Mouse (Mus musculus): ENCODE measurements around the gene Khdrbs1.
"Not testable (repeated sequence)": the region's sequence is repeated elsewhere in the genome, so short reads cannot be mapped to it uniquely, and the experiment has no call there.

Khdrbs1 gene

DNA sequence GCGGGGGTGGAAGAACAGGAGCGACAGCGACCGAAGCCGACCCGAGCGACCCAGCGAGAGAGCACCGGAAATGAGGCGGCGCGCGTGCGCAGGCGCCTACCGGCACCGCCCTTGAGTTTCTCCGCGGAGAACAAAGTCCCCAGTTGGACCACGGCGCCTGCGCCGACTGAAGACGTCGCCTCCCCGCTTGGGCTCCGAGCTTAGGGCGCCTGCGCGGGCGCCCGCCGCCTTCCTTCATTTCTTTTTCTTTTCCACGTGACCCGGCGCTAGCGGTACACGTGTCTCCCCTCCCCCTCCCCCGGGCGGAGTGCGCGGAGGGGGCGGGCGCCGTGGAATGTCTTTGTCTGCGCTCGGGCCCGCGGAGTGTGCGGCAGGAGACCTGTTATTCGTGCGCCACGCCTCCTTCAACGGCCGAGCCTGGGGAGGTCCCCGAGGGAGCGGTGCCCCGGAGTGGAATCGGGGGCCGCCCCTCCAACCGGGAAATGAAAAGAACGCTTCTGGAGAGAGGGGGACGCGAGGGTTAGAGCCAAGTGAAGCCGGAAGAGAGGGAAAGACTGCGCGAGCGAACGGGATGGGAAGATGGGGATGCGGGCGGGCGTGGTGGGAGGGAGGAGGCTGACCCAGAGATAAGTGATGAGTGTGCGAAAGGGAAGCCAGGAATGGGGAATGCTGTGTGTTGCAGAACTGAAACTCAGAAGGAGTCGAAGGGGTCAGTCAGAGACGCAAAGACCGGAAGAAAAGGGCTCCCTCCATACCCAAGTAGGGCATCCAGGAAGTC is at the start of gene Khdrbs1:
Gene Khdrbs1 (minus strand): TSS at position 72 of the 778 bp plus-strand sequence.
- DNase-seq: peak; percentile 99

DNA sequence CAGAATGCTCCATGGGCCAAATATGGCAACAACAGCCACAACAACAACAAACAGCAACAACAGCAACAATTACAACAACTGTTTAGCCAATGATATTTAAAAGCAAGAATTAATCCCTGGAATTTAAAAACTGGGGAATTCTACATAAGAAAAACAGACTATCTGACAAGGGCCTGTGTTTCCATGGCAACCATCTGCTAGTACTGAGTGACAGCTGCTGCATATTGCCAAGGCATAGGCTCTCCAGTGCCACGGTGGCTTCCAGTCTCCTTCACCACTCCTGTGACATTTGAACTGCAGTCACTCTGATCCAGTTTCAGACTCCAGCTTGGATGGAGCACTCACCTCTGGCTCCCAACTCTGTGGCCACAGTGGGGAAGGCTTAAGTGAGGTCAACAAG is 49.3 kb upstream of the Khdrbs1 start:
- DNase-seq: no peak

DNA sequence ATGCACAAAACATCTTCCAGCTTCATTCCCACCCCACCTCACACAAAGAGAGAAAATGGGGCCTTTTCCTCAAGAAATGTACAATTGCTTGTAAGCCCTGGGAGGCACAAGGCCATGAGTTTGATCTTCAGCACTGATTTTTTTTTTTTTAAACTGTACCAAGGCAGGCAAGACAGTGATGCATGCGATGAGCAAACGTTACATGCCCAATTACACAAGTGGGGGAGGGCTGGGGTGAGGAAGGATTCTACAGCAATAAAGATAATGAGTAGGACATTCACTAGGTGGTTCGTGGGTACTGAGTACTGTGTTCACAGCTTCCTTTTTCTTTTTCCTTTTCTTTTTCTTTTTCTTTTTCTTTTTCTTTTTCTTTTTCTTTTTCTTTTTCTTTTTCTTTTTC is 48.4 kb upstream of the Khdrbs1 start:
- no peak for DNase-seq

DNA sequence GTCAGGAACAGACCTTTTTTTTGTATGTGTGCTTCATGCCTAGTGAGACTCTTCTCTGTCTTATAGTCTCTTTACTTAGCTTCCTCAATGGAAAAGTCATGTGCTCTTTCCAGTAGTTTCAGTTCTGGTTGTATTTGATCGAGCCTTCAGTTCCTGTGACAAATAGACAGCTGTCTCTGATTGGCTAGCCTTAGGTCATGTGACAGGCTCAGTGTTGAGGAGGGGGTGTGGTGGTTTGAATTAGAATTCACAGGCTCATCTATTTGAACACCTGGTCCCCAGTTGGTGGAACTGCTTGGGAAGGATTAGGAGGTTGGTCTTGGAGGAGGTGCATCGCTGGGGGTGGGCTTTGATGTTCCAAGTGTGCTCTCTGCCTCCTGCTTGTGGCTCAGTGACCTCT is 47.5 kb upstream of the Khdrbs1 start:
- no peak for DNase-seq

DNA sequence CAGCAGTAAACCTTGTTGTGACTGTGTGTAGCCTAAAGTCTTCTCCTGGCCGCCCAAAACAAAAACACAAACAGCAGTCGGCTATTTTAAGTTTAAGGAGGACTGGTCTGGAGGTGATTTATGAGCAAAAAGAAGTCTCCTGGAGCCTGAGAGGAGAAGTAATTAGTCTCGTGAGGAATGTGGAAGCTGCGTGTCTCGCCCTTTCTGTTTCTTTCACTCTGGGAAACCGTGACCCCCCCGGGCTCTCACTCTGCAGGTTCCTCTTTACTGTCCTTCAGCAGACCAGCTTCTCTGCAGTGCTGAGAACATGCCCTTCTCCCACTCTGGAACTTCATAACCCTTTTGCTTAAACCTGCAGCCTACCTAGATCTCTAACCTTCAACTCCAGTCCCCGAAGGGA is 46.6 kb upstream of the Khdrbs1 start:
- DNase-seq: no peak

DNA sequence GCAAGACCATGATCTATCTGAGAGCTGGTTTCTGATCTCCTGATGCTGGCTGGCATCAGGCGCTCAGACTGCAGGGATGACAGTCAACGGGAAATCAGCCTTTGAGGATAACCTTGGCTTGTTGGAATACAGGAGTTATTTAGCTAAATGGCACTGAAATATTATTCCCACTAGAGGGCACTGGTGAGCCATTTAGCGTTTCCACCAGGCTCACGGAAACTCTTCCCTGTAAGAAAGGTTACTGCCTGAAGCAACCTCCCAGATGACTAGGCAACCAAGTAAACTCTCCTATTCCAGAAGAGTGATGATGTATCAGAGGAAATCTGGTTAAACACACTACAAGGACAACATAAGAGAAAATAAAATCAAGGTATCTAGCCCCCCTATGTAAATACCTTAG is 43.1 kb upstream of the Khdrbs1 start:
- peak; percentile 87 for DNase-seq

DNA sequence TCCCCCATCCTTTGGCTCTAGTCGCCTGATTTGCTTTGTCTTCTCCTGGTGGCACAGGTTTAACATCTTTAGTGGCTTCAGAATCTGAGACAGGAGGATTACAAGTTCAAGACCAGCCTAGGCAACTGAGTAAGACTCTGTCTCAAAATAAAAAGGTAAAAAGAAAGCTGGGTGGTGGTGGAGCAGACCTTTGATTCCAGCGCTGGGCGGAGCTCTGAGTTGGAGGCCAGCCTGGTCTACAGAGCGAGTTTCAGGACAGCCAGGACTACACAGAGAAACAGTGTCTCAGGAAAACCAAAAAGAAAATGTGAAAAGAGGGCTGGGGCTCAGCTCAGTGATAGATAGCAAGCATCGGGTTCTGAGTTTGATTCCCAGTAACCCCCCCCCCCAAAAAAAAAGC is 41.4 kb upstream of the Khdrbs1 start:
- DNase-seq: no peak

DNA sequence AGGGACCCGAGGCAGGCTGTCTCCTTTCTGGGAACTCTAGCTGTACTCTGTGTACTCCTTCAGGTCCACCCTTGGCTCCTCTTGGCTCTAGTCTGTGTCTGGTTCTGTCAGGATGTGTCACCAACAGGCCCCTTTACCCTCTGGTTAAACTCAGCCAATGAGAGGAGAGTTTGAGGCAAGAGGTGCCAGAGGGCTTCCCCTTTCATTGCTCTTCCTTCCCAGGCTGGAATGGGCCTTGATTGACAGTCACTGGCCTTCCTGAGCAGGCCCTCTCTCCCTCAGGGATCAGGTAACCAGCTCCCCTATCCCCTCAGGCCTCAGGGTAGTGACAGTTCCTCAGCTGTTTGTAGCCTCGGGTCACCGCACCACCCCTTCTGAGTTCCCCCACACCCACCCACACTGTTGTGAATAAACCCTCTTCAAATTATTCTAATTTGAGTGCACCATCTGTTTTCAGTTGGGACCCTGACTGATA is 40.8 kb upstream of the Khdrbs1 start:
- DNase-seq: no peak

DNA sequence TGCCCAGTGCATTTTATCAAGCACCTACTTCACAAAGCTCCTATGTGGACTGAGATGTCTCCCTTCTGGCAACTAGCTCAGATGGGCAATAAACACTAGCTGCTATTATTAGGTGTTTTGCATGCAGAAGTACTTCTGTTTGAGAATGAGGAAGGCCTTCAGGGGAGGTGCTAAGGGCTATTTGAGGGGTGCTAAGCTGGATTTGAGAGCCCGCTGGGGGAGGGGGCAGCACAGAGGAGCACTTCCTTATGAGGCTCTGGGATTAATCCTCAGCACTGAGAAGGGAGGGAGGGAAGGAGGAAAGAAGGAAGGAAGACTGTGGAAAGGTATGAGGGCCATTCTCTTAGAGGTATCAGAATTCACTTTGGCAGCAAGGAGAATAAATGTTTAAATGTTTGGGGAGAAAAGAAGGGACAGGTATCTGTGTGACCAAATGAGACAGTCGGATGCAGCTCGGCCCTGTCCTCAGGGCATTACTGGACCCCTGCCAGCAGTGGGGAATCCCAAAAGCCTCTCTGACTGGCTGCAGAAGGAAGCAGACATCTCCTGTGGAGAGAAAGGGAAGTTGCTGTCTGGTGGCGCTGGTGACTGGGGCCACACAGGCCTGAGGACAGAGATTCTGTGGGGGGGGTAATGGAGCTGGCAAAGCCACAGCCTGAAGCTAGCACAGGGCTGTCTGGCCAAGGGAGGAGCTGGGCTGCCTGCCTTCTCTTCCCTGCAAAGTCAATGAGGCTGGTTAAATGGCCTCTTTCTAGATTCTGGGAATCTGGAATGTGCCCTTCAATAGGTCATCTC is 40.0 kb upstream of the Khdrbs1 start:
- DNase-seq: peak; percentile 70

DNA sequence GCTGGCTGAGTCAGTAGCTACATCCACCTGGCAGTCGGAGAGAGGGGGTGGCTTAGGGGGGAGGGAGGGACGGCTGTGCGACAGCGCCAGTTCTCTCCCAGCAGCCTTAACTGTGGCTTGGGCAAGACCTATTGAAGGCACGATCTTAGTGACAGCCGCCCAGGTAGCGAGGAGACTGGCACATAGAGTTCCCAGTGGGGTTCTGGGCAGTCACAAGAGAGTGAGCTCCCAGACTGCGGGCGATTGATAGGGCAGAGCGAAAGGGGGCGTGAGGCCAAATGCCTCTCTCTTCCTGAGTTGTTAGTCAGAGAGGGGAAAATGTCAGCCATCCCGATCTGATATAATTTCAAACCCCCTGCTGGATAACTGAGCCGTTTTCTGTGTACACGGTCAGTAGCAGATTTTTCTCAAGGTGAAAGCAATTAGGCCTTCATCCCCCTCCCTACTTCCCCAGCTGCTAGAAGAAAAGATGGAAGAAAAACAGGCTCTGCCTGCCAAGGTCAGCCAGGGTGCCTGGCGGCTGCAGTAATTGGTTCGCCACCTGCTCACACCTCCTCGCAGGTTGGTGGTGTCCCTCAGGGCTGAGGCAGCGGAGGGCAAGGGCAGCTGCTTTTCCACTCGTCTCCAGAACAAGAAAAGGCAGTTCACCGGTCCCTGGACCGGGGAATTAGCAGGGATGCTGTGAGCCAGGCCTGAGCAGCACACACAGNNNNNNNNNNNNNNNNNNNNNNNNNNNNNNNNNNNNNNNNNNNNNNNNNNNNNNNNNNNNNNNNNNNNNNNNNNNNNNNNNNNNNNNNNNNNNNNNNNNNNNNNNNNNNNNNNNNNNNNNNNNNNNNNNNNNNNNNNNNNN is 29.8 kb upstream of the Khdrbs1 start:
- peak; percentile 41 for DNase-seq

DNA sequence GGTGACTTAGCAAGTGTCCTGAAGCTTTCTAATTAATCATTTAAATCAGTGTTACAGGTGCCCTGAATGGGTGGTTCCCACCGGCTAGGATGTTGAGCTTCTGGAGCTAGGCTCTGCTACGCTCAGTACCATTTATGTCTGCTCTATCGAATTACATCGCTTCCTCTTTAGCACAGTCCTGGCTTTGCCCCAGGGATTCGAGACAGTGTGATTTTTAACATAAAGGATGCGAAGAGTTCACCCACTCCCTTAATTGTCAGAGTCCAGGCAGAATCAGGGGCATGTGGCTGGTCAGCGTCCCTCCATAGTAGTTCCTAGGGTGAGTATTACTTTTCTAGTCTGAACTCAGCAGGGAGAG is 29.2 kb upstream of the Khdrbs1 start:
- no peak for DNase-seq

DNA sequence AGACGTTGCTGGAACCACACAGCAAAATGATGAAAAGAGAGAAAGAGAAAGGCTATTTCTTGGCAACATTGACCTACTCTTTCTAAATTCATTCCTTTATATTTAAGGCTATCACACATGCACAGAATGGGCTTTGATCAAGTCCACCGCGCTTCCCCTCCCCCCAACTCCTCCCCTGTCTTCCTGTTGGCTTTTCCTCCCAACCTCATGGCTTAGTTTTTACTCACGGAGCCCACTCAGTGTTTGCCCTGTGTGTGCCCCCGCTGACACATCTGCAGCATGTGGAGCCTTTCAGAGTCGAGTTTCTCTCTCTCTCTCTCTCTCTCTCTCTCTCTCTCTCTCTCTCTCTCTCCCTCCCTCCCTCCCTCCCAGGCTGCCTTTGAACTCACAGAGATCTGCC is 28.5 kb upstream of the Khdrbs1 start:
- no peak for DNase-seq

DNA sequence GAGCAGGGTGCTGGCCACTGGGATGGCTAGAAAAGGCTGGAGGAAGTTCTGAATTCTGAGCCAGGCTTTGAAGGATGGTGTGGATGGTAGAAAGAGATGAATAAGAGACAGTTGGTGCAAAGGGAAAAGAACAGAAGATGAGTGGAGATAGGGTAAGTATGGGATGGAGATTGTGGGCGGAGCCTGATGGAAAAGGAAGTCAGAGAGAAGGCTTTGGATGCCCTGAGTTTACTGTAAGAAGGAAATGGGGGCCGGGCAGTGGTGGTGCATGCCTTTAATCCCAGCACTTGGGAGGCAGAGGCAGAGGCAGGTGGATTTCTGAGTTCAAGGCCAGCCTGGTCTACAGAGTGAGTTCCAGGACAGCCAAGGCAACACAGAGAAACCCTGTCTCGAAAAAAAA is 26.6 kb upstream of the Khdrbs1 start:
- not testable (repeated sequence) for DNase-seq

DNA sequence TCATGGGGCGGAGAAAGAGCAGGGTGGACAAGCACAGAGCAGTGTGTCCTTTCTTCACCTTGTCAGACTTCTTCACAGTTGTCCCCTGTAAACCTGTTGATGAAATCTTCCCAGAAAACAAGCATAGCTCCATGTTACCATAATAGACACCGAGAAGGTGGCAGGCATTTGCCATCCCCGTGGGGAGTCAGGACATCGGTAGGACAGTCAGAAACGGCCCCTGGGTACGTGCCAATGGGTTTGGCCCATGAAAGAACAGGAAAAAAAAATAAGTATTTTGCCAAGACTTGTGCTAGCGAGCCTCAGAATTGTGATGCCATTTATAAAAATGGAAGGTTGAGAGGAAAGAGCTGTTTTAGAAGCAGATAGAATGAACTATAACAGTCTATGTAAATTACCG is 25.7 kb upstream of the Khdrbs1 start:
- DNase-seq: no peak

DNA sequence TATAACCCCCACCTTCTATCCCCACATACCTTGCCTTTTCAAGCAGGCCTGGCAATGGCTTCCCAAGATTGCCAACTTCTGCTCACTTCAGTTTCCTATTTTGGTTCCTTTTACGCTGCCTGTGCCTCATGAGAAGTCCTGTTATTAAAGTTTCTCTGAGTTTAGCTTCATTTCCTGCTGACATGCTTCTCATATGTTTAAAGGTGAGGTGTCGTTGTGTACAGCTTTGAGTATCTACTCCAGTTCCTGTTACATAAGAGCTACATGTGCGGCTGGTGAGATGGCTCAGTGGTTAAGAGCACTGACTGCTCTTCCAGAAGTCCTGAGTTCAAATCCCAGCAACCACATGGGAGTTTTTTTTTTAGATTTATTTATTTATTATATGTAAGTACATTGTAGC is 23.2 kb upstream of the Khdrbs1 start:
- no peak for DNase-seq

DNA sequence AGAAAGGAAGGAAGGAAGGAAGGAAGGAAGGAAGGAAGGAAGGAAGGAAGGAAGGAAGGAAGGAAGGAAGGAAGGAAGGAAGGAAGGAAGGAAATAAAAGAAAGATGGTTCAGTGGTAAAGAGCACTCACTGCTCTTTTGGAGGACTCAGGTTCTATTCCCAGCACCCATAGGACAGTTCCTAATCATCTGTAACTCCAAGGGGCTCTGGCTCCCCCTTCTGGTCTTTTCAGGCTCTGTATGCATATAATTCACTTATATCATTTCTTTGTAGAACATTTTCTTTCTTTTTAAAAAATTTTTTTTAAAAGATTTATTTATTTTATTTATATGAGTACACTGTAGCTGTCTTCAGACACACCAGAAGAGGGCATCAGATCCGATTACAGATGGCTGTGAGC is 20.4 kb upstream of the Khdrbs1 start:
- not testable (repeated sequence) for DNase-seq

DNA sequence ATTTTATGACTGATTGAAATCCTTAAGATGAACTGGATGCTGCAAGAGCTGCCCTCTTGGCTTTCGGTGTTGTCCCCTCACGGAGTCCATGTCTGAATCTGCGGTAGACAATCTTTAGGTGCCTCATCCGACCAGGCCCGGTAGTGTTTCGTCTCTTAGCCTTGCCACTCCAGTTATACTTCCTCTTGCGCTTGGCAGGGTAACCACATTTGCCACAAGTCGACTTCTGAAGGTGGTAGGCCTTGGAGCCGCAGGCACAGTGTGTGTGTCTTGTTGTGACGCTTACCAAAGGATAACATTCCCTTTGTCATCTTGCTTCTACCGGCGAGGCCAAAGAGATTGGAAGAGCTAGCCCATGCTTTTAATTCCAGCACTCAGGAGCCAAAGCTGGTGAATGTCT is 19.5 kb upstream of the Khdrbs1 start:
- DNase-seq: no peak

DNA sequence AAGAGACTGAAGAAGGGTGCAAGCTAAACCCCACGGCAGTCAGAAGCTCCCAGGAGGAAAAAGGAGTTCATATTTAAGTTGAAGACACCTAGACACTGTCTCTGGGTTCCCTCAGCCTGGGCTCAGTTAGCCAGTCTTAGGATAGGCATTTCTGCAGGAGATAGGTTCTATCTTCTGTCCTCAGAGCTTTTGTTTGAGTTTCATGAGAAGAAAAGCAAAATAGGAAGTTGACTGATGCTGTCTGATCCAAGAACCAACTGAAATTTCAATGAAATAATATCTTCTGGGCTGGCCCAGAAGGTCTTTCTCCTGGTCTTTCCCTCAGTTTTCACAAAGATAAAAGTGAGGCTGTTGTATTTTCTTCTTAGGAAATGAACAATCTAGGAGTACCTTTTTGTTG is 13.4 kb upstream of the Khdrbs1 start:
- DNase-seq: no peak

DNA sequence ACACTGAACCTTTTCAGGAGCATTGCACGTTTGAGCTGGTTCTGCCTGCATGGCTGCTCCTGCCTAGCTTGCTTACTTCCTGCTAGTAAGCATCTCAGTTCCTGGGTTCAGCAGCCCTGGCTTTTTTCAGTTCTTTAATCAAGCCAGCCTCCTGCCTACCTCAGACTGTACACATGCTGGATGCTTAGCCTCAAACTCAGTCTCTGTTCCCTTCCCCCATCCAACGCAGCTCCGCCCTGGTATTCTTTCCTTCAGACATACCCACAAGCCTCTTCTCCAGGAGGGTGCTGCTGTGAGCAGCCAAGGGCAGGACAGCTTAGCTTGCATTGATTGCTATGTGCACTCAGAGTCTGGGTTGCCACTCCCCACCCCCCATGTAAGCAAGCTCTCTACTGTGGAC is 12.6 kb upstream of the Khdrbs1 start:
- no peak for DNase-seq

DNA sequence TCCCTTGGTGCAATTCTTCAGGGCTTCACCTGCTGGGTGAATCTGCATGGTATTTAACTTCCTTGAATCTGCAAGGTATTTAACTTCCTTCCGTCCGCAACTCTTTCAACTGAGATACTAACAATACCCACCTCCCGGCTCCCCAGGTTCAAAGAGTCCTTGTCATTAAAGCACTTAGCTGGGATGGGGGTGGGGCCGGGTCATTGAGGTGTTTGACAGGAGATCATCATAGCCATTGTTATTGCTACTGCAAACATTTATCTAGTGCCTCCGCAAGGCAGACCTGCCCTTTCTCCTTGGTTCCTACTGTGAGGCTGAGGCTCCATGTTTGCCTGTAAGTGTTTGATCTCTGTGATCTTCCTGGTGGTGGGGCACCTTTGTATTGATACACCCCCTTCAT is 8.3 kb upstream of the Khdrbs1 start:
- no peak for DNase-seq

DNA sequence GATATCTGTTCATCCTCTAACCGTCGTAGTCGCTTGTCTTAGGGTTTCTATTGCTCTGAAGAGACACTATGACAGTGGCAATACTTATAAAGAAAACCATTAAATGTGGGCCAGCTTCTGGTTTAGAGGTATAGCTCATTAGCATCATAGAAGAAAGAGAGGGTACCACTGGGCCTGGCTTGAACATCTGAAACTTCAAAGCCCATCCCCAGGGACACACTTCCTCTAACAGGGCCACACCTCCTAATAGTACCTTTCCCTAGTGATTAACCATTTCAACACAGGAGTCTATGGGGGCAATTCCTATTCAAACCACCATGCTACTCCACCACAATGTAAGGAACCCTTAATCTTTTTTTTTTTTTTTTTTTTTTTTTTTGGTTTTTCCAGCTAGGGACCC is 4.5 kb upstream of the Khdrbs1 start:
- no peak for DNase-seq

DNA sequence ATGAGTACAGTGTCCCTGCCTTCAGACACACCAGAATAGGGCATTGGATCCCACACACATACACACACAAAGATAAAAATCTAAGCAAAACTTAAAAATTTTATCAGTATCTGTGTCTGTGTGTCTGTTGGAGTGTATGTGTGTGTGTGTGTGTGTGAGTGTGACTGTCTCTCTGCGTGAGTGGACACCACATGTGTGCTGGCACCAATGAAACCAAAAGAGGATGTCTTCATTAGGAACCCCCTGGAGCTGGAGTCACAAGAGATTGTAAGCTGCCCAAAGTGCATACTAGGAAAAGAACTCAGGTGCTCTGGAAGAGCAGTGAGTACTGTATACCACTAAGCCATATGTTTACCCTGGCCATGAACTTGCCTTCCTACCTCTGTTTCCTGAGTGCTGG is 4.0 kb upstream of the Khdrbs1 start:
- DNase-seq: no peak

DNA sequence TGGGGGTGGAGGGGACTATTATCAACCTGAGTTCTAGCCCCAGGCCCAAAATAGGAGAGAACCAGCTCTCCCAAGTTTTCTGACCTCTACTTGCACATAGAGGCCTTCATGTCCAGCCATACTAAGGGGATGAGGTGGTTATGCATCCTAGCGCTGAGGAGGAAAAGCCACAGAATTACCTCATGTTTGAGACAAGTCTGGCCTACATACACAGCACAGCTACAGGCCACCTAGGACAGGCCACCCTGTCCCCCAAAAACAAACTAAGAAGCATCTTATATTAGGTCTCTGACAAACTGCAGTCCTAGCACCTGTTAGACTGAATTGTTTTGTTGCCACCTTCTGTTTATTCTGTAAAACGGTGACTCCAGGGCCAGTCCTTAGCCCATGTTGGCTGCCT is 1.4 kb upstream of the Khdrbs1 start:
- no peak for DNase-seq

DNA sequence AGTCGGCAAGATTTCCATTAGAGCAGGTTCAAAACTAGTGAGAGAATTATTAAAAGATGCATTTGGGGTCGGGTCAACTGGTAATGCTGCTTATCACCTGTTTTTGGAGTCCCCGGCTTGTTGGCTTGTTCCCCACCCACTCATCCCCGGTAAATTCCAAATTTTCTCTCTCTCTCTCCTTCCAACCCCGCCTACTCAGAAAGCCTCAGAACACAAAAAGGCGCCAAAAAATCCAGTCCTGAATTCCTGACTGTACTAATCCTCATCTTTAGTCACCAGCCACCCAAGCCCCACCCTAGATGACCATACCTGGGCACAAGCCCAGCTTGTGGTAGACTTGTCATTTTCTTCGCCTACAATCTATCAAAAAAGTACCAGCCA is 897 bp upstream of the Khdrbs1 start:
- DNase-seq: peak; percentile 16

All from kidney, postnatal 14 days (tissue).